Mouse (Mus musculus) ovary, postnatal 14 days (tissue): ENCODE measurements around the gene Pigb.
"Not testable (repeated sequence)": the region's sequence is repeated elsewhere in the genome, so short reads cannot be mapped to it uniquely, and the experiment has no call there.

Experiments
- DNase-seq: peaks from one replicate; pipeline ENCODE4 v3.0.0; 2022; ENCODE audit warnings: low spot score

The Pigb gene

GRCm38 (mm10) chr9:73040080-73040479, at the start of gene Pigb:
Gene Pigb, minus strand, starts transcription at chr9:73040378.
- DNase-seq, result no peak

- DNase-seq, result no peak
Observed at GRCm38 (mm10) chr9:73089222-73089920, 49.2 kb upstream of the Pigb start.

GRCm38 (mm10) chr9:73087581-73087980, 47.4 kb upstream of the Pigb start:
- no peak for DNase-seq

GRCm38 (mm10) chr9:73087121-73087520, 46.9 kb upstream of the Pigb start:
- no peak for DNase-seq

- DNase-seq, result no peak
Observed at GRCm38 (mm10) chr9:73085845-73086244, 45.7 kb upstream of the Pigb start.

- DNase-seq, result no peak
Observed at GRCm38 (mm10) chr9:73083956-73084355, 43.8 kb upstream of the Pigb start.

- DNase-seq, result no peak
Observed at GRCm38 (mm10) chr9:73082291-73083000, 42.3 kb upstream of the Pigb start.

GRCm38 (mm10) chr9:73079801-73080325, 39.7 kb upstream of the Pigb start:
- DNase-seq, result no peak

- not testable (repeated sequence) for DNase-seq
Observed at GRCm38 (mm10) chr9:73079349-73079748, 39.2 kb upstream of the Pigb start.

- no peak for DNase-seq
Observed at GRCm38 (mm10) chr9:73073169-73073568, 33.0 kb upstream of the Pigb start.

- no peak for DNase-seq
Observed at GRCm38 (mm10) chr9:73072426-73072825, 32.2 kb upstream of the Pigb start.

- DNase-seq, result no peak
Observed at GRCm38 (mm10) chr9:73070971-73071659, 30.9 kb upstream of the Pigb start.

GRCm38 (mm10) chr9:73068688-73069087, 28.5 kb upstream of the Pigb start:
- no peak for DNase-seq

GRCm38 (mm10) chr9:73068230-73068679, 28.1 kb upstream of the Pigb start:
- DNase-seq, result no peak

GRCm38 (mm10) chr9:73067086-73067485, 26.9 kb upstream of the Pigb start:
- no peak for DNase-seq

- no peak for DNase-seq
Observed at GRCm38 (mm10) chr9:73063621-73064290, 23.6 kb upstream of the Pigb start.

GRCm38 (mm10) chr9:73059224-73059623, 19.0 kb upstream of the Pigb start:
- no peak for DNase-seq

- DNase-seq, result no peak
Observed at GRCm38 (mm10) chr9:73055441-73055911, 15.3 kb upstream of the Pigb start.

- no peak for DNase-seq
Observed at GRCm38 (mm10) chr9:73050606-73051005, 10.4 kb upstream of the Pigb start.

- DNase-seq, result no peak
Observed at GRCm38 (mm10) chr9:73049833-73050232, 9.7 kb upstream of the Pigb start.

GRCm38 (mm10) chr9:73048927-73049326, 8.7 kb upstream of the Pigb start:
- no peak for DNase-seq

GRCm38 (mm10) chr9:73047906-73048305, 7.7 kb upstream of the Pigb start:
- DNase-seq, result no peak
